Mouse (Mus musculus): ENCODE results near the gene Smco1. TPM values are rescaled to one million over a fixed set of nuclear protein-coding genes. Genes with fewer than 3 reads are reported as not detected.

Gene Smco1
- polyA plus RNA-seq (2015; fragmentation: Nextera tagmentation; extraction: Ambion mirVana) = not detected in 2 replicates

GRCm38 (mm10) chr16:32271291-32271690, at the start of gene Smco1:
Gene Smco1, plus strand, starts transcription at chr16:32271468.

GRCm38 (mm10) chr16:32246952-32247370, 24.3 kb upstream of the Smco1 start, which contains the start of the genes Fbxo45 and Wdr53:
Gene Fbxo45, minus strand, starts transcription at chr16:32247158.
Gene Wdr53, plus strand, starts transcription at chr16:32247227.

GRCm38 (mm10) chr16:32277308-32278256, 6.3 kb downstream of the Smco1 start, which contains the start of gene Rnf168:
Gene Rnf168, plus strand, starts transcription at chr16:32277459.

MicroRNAs encoded within 50 kb of the gene (microRNA counts, 519-probe panel; counts per million panel counts)
- 40.5 counts per million for microRNA mmu-miR-1946a

Small RNAs within 50 kb of the gene (microRNA-seq; reads per million reads assigned to microRNA genes)
- not detected for gene Mir1946a

Other genes with a start within 250 kb of the Smco1 start
- 17.7 and 18.4 TPM in 2 replicates for gene Pak2, start 192.1 kb upstream of the Smco1 start, polyA plus RNA-seq (2015; fragmentation: Nextera tagmentation; extraction: Ambion mirVana)
- gene Pigx, start 171.7 kb upstream of the Smco1 start, polyA plus RNA-seq (2015; fragmentation: Nextera tagmentation; extraction: Ambion mirVana) = 70.9 and 79.9 TPM in 2 replicates
- 50.8 and 54.6 TPM in 2 replicates for gene Cep19, start 171.7 kb upstream of the Smco1 start, polyA plus RNA-seq (2015; fragmentation: Nextera tagmentation; extraction: Ambion mirVana)
- 6.0 and 7.1 TPM in 2 replicates for gene Nrros, start 105.9 kb upstream of the Smco1 start, polyA plus RNA-seq (2015; fragmentation: Nextera tagmentation; extraction: Ambion mirVana)
- not detected in 2 replicates for gene Bex6, start 91.6 kb upstream of the Smco1 start, polyA plus RNA-seq (2015; fragmentation: Nextera tagmentation; extraction: Ambion mirVana)
- gene Fbxo45, start 24.3 kb upstream of the Smco1 start, polyA plus RNA-seq (2015; fragmentation: Nextera tagmentation; extraction: Ambion mirVana) = 17.6 and 18.9 TPM in 2 replicates
- 16.5 and 16.9 TPM in 2 replicates for gene Wdr53, start 24.2 kb upstream of the Smco1 start, polyA plus RNA-seq (2015; fragmentation: Nextera tagmentation; extraction: Ambion mirVana)
- gene Rnf168, start 6.0 kb downstream of the Smco1 start, polyA plus RNA-seq (2015; fragmentation: Nextera tagmentation; extraction: Ambion mirVana) = 28.8 and 30.3 TPM in 2 replicates
- 13.5 and 15.4 TPM in 2 replicates for gene Ubxn7, start 60.8 kb downstream of the Smco1 start, polyA plus RNA-seq (2015; fragmentation: Nextera tagmentation; extraction: Ambion mirVana)
- gene Tm4sf19, start 129.0 kb downstream of the Smco1 start, polyA plus RNA-seq (2015; fragmentation: Nextera tagmentation; extraction: Ambion mirVana) = 0.19 TPM in 1 of 2 replicates, not detected in the other
- gene Tctex1d2, start 148.2 kb downstream of the Smco1 start, polyA plus RNA-seq (2015; fragmentation: Nextera tagmentation; extraction: Ambion mirVana) = 51.3 and 53.2 TPM in 2 replicates
- 47.1 and 47.8 TPM in 2 replicates for gene Pcyt1a, start 159.5 kb downstream of the Smco1 start, polyA plus RNA-seq (2015; fragmentation: Nextera tagmentation; extraction: Ambion mirVana)
- 0.22 and 0.37 TPM in 2 replicates for gene Slc51a, start 216.4 kb downstream of the Smco1 start, polyA plus RNA-seq (2015; fragmentation: Nextera tagmentation; extraction: Ambion mirVana)
- gene Zdhhc19, start 224.8 kb downstream of the Smco1 start, polyA plus RNA-seq (2015; fragmentation: Nextera tagmentation; extraction: Ambion mirVana) = 0.22 TPM in 1 of 2 replicates, not detected in the other